Mouse (Mus musculus) C2C12 (cell line): ENCODE results near the gene Camk2b.

Experiments
- CEBPB ChIP-seq: IDR thresholded peaks from one replicate; pipeline ENCODE4 v1.6.1; 2011; ENCODE audit warnings: low read depth, mild to moderate bottlenecking, control low read depth, moderate library complexity
- CTCF ChIP-seq: IDR thresholded peaks from one replicate; pipeline ENCODE4 v1.5.1; 2011; ENCODE audit not compliant: control insufficient read depth, insufficient read depth, insufficient read length
- FOSL1 ChIP-seq: IDR thresholded peaks from one replicate; pipeline ENCODE4 v1.8.0; 2011; ENCODE audit warnings: mild to moderate bottlenecking, low read length; ENCODE audit not compliant: poor library complexity, insufficient read depth, severe bottlenecking
- MAX ChIP-seq: IDR thresholded peaks from one replicate; pipeline ENCODE4 v1.6.1; 2011; ENCODE audit warnings: mild to moderate bottlenecking, control low read depth
- MYOD1 ChIP-seq: IDR thresholded peaks from one replicate; pipeline ENCODE4 v1.6.1; 2011; ENCODE audit warnings: low read depth; ENCODE audit not compliant: control insufficient read depth, insufficient read length
- MYOG ChIP-seq: IDR thresholded peaks from one replicate; pipeline ENCODE4 v1.6.1; 2011; ENCODE audit not compliant: control insufficient read depth, insufficient read length; ENCODE audit errors: extremely low read depth
- USF1 ChIP-seq: IDR thresholded peaks from one replicate; pipeline ENCODE4 v1.6.1; 2011; ENCODE audit warnings: low read depth, mild to moderate bottlenecking, control low read depth, moderate library complexity

DNA sequence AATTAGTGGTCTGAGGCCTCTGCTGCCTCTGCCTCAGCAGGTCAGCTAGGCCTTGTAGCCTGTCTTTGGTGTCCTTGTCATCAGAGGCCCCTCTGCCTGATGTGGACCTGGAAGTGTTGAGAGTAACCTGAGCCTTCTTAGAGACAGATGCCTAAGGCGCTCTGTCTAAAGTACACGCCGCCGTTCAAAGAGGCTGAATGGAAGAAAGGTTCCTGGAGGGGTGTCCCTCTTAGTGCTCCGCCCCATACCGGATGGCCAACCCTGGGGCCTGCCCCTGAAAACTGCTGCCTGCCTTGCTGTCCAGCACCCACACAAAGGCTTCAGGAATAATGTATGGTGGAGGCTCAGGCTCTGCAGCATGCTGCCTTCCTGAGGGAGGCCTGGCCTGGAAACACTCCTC is 97.9 kb downstream of the Camk2b start:
- TF ChIP-seq CTCF (no peak), USF1 (no peak), MYOG (no peak), MAX (no peak), CEBPB (no peak), MYOD1 (no peak), FOSL1 (no peak)
